Mouse (Mus musculus) ES-Bruce4 (cell line): ENCODE measurements around the gene Bcl2a1c. TPM values are rescaled to one million over a fixed set of nuclear protein-coding genes. Genes with fewer than 3 reads are reported as not detected.
"Not testable (repeated sequence)": the region's sequence is repeated elsewhere in the genome, so short reads cannot be mapped to it uniquely, and the experiment has no call there.

Source experiments
- H3K27ac ChIP-seq: 2 replicates; pipeline ENCODE4 v1.5.1; 2012; ENCODE audit warnings: low read length, inconsistent platforms; ENCODE audit not compliant: insufficient read depth
- H3K27me3 ChIP-seq: 2 replicates; pipeline ENCODE4 v1.6.1; 2012; ENCODE audit warnings: mild to moderate bottlenecking, low read length, inconsistent platforms; ENCODE audit not compliant: control insufficient read depth, poor library complexity, insufficient read depth, severe bottlenecking
- H3K36me3 ChIP-seq: 2 replicates; pipeline ENCODE4 v1.6.1; 2012; ENCODE audit warnings: inconsistent platforms, mild to moderate bottlenecking, low read length, moderate library complexity; ENCODE audit not compliant: control insufficient read depth, poor library complexity, insufficient read depth, severe bottlenecking
- H3K4me1 ChIP-seq: one replicate; pipeline ENCODE4 v1.8.1; 2011; ENCODE audit warnings: low read length; ENCODE audit not compliant: control insufficient read depth, insufficient read depth
- H3K4me3 ChIP-seq: 2 replicates; pipeline ENCODE4 v1.5.1; 2011; ENCODE audit warnings: low read depth, mild to moderate bottlenecking, low read length
- H3K9ac ChIP-seq: 2 replicates; pipeline ENCODE4 v1.6.1; 2012; ENCODE audit warnings: low read depth, mild to moderate bottlenecking, inconsistent platforms; ENCODE audit not compliant: poor library complexity, severe bottlenecking
- H3K9me3 ChIP-seq: replicated peaks from 2 replicates; pipeline ENCODE4 v1.6.1; 2012; ENCODE audit warnings: mild to moderate bottlenecking, low read length, inconsistent platforms; ENCODE audit not compliant: control insufficient read depth, poor library complexity, insufficient read depth, severe bottlenecking
- CTCF ChIP-seq: IDR thresholded peaks from one replicate; pipeline ENCODE4 v1.8.1; 2011; ENCODE audit warnings: low read depth, low read length
- EP300 ChIP-seq: IDR thresholded peaks from 2 replicates; pipeline ENCODE4 v1.6.1; 2011; ENCODE audit warnings: low read depth, low read length; ENCODE audit not compliant: insufficient read depth
- POLR2A ChIP-seq: IDR thresholded peaks from one replicate; pipeline ENCODE4 v1.8.1; 2011; ENCODE audit warnings: low read length; ENCODE audit not compliant: insufficient read depth
- polyA plus RNA-seq: library from polyadenylated mRNA; stranded (reverse); fragments of >200 nt; gene quantifications from 2 replicates; pipeline ENCODE4 v1.2.4, GENCODE M21; 2011; ENCODE audit warnings: low read depth; ENCODE audit not compliant: missing spikeins, insufficient read depth, insufficient read length

Gene Bcl2a1c
- polyA plus RNA-seq, 1 experiment, result not detected

- TF ChIP-seq CTCF, result no peak
- 0 out of 2 replicates have a peak, but pooled peaks have one; percentile 33 for TF ChIP-seq EP300
- TF ChIP-seq POLR2A, result no peak
- Histone ChIP-seq H3K27me3 (no peaks in the 10 kb centered on the region), H3K27ac (no peak overlapping the region), H3K36me3 (no peaks in the 10 kb centered on the region), H3K9ac (peak overlapping the region; percentile 57), H3K4me3 (peak overlapping the region; percentile 61), H3K4me1 (no peaks in the 10 kb centered on the region), H3K9me3 (no peaks in the 10 kb centered on the region)
These were observed 38.0 kb downstream of the Bcl2a1c start for GRCm38 (mm10) chr9:114367783-114368470.

- peak overlapping the region; percentile 57 for H3K9ac ChIP-seq
- H3K4me3 ChIP-seq, result peak overlapping the region; percentile 61
- TF ChIP-seq CTCF (no peak), POLR2A (no peak), EP300 (no peak)
- H3K4me1 ChIP-seq, result no peaks in the 10 kb centered on the region
- H3K27me3 ChIP-seq, result no peaks in the 10 kb centered on the region
- H3K36me3 ChIP-seq, result no peaks in the 10 kb centered on the region
- no peak overlapping the region for H3K27ac ChIP-seq
- H3K9me3 ChIP-seq, result no peaks in the 10 kb centered on the region
These were observed 38.5 kb downstream of the Bcl2a1c start for GRCm38 (mm10) chr9:114368471-114368858.

- not testable (repeated sequence) for H3K9ac ChIP-seq, H3K27ac ChIP-seq, H3K4me1 ChIP-seq
These were observed 39.5 kb downstream of the Bcl2a1c start for GRCm38 (mm10) chr9:114369389-114369788.

GRCm38 (mm10) chr9:114371717-114372116 is 41.8 kb downstream of the Bcl2a1c start:
- not testable (repeated sequence) for H3K36me3 ChIP-seq, H3K27me3 ChIP-seq
- TF ChIP-seq CTCF, result peak; percentile 36

More at GRCm38 (mm10) chr9:114369389-114369788, 39.5 kb downstream of the Bcl2a1c start:
- not testable (repeated sequence) for H3K27me3 ChIP-seq, H3K9me3 ChIP-seq, H3K4me3 ChIP-seq, H3K36me3 ChIP-seq

GRCm38 (mm10) chr9:114375276-114375962 is 45.5 kb downstream of the Bcl2a1c start:
- Histone ChIP-seq H3K36me3 (peaks cover 9% of the 10 kb centered on the region), H3K27ac (no peak overlapping the region), H3K9ac (no peak overlapping the region), H3K27me3 (no peaks in the 10 kb centered on the region), H3K4me3 (no peak overlapping the region), H3K4me1 (no peaks in the 10 kb centered on the region), H3K9me3 (no peaks in the 10 kb centered on the region)
- no peak for TF ChIP-seq CTCF
- no peak for TF ChIP-seq EP300
- TF ChIP-seq POLR2A, result no peak

More at GRCm38 (mm10) chr9:114371717-114372116, 41.8 kb downstream of the Bcl2a1c start:
- not testable (repeated sequence) for H3K4me1 ChIP-seq, H3K9ac ChIP-seq, H3K9me3 ChIP-seq, H3K4me3 ChIP-seq, H3K27ac ChIP-seq

- peaks cover 9% of the 10 kb centered on the region for H3K36me3 ChIP-seq
- no peaks in the 10 kb centered on the region for H3K27me3 ChIP-seq
These were observed 47.2 kb downstream of the Bcl2a1c start for GRCm38 (mm10) chr9:114377168-114377567.

More at GRCm38 (mm10) chr9:114377168-114377567, 47.2 kb downstream of the Bcl2a1c start:
- Histone ChIP-seq H3K27ac (no peak overlapping the region), H3K9me3 (no peaks in the 10 kb centered on the region), H3K4me3 (no peak overlapping the region), H3K4me1 (no peaks in the 10 kb centered on the region), H3K9ac (no peak overlapping the region)
- TF ChIP-seq EP300 (no peak), POLR2A (no peak), CTCF (no peak)
